Mouse (Mus musculus) mouse embryonic stem cell (cell line): Measurements from ENCODE around the gene Slc12a3.

Source experiments
- in situ Hi-C, 2 experiments: fragments of 300-500 bp; cut with MboI; formaldehyde crosslinking; loops; 1 replicate in 1 of 2; 3 replicates in 1 of 2; pipeline ENCODE4 v1.14.3; 2019 to 2020; ENCODE audit warnings: low sequenced_read_pairs in 2 of 2, low pct_unique_long_range_greater_than_20kb in 1 of 2, mixed read lengths in 1 of 2; ENCODE audit not compliant: unreplicated experiment in 1 of 2

Gene Slc12a3

GRCm38 (mm10) chr8:94363288-94363688 lies 34.3 kb downstream of the Slc12a3 start:
- in situ Hi-C loops, result no loop called here

- in situ Hi-C loops, result no loop called here
These were observed 34.9 kb downstream of the Slc12a3 start for GRCm38 (mm10) chr8:94363906-94364305.

GRCm38 (mm10) chr8:94364686-94365312 lies 35.8 kb downstream of the Slc12a3 start:
- in situ Hi-C loops, result no loop called here

GRCm38 (mm10) chr8:94365410-94365981 lies 36.5 kb downstream of the Slc12a3 start:
- in situ Hi-C loops, result no loop called here

- in situ Hi-C loops, result no loop called here
These were observed 41.8 kb downstream of the Slc12a3 start for GRCm38 (mm10) chr8:94370839-94371238.

- in situ Hi-C loops, result no loop called here
These were observed 44.1 kb downstream of the Slc12a3 start for GRCm38 (mm10) chr8:94372955-94373599.

GRCm38 (mm10) chr8:94375551-94375991 lies 46.6 kb downstream of the Slc12a3 start:
- in situ Hi-C loops, result no loop called here

GRCm38 (mm10) chr8:94376176-94376575 lies 47.2 kb downstream of the Slc12a3 start:
- in situ Hi-C loops, result no loop called here

- in situ Hi-C loops, result no loop called here
These were observed 47.6 kb downstream of the Slc12a3 start for GRCm38 (mm10) chr8:94376580-94376979.

GRCm38 (mm10) chr8:94377031-94377430 lies 48.0 kb downstream of the Slc12a3 start:
- in situ Hi-C loops, result no loop called here

- in situ Hi-C loops, result no loop called here
These were observed 48.8 kb downstream of the Slc12a3 start for GRCm38 (mm10) chr8:94377714-94378205.

- in situ Hi-C loops, result no loop called here
These were observed 49.9 kb downstream of the Slc12a3 start for GRCm38 (mm10) chr8:94378763-94379415.

- in situ Hi-C loops, result no loop called here
These were observed 50.7 kb downstream of the Slc12a3 start for GRCm38 (mm10) chr8:94379686-94380085.

- in situ Hi-C loops, result no loop called here
These were observed 55.2 kb downstream of the Slc12a3 start for GRCm38 (mm10) chr8:94384166-94384565.

- in situ Hi-C loops, result no loop called here
These were observed 56.7 kb downstream of the Slc12a3 start for GRCm38 (mm10) chr8:94385506-94386213.

- in situ Hi-C loops, result no loop called here
These were observed 57.4 kb downstream of the Slc12a3 start, which contains the start of gene Herpud1 for GRCm38 (mm10) chr8:94386214-94387026. TSS of gene Herpud1 (plus strand) at chr8:94386438.

GRCm38 (mm10) chr8:94387027-94387684 lies 58.2 kb downstream of the Slc12a3 start:
- in situ Hi-C loops, result no loop called here
